Mouse (Mus musculus): ENCODE measurements at regions not wholly inside any gene's neighbourhood (a gene's known extent, or its start where the extent isn't known, plus 50 kb on each side); places are given as distances from the start of the nearest gene placed in this dataset.

GRCm38 (mm10) chr10:118760441-118760840 is 109.6 kb downstream of the Dyrk2 start:
- DNase-seq (ENCODE audit: inconsistent age in 2 of 2, low spot score in 1 of 2), result no peak

GRCm38 (mm10) chr10:118761101-118761868 is 108.7 kb downstream of the Dyrk2 start:
- DNase-seq (ENCODE audit: inconsistent age in 2 of 2, low spot score in 1 of 2), result no peak

- no peak for DNase-seq (ENCODE audit: inconsistent age in 2 of 2, low spot score in 1 of 2)
Observed at GRCm38 (mm10) chr10:118765051-118765450, 105.0 kb downstream of the Dyrk2 start.

- no peak for DNase-seq (ENCODE audit: inconsistent age in 2 of 2, low spot score in 1 of 2)
Observed at GRCm38 (mm10) chr10:118765544-118766441, 104.2 kb downstream of the Dyrk2 start.

GRCm38 (mm10) chr10:118766826-118767225 is 103.2 kb downstream of the Dyrk2 start:
- DNase-seq (ENCODE audit: inconsistent age in 2 of 2, low spot score in 1 of 2), result no peak

GRCm38 (mm10) chr10:118769751-118770150 is 100.3 kb downstream of the Dyrk2 start:
- DNase-seq (ENCODE audit: inconsistent age in 2 of 2, low spot score in 1 of 2), result no peak

- no peak for DNase-seq (ENCODE audit: inconsistent age in 2 of 2, low spot score in 1 of 2)
Observed at GRCm38 (mm10) chr10:118778656-118779055, 91.4 kb downstream of the Dyrk2 start.

- DNase-seq (ENCODE audit: inconsistent age in 2 of 2, low spot score in 1 of 2), result no peak
Observed at GRCm38 (mm10) chr10:118780831-118781569, 89.0 kb downstream of the Dyrk2 start.

- no peak for DNase-seq (ENCODE audit: inconsistent age in 2 of 2, low spot score in 1 of 2)
Observed at GRCm38 (mm10) chr10:118781811-118782232, 88.2 kb downstream of the Dyrk2 start.

- no peak for DNase-seq (ENCODE audit: inconsistent age in 2 of 2, low spot score in 1 of 2)
Observed at GRCm38 (mm10) chr10:118782646-118783045, 87.4 kb downstream of the Dyrk2 start.

GRCm38 (mm10) chr10:118787280-118787690 is 82.7 kb downstream of the Dyrk2 start:
- DNase-seq (ENCODE audit: inconsistent age in 2 of 2, low spot score in 1 of 2), result no peak

- DNase-seq (ENCODE audit: inconsistent age in 2 of 2, low spot score in 1 of 2), result no peak
Observed at GRCm38 (mm10) chr10:118792352-118793100, 77.5 kb downstream of the Dyrk2 start.

GRCm38 (mm10) chr10:118793794-118794193 is 76.2 kb downstream of the Dyrk2 start:
- no peak for DNase-seq (ENCODE audit: inconsistent age in 2 of 2, low spot score in 1 of 2)

GRCm38 (mm10) chr10:118794395-118795060 is 75.5 kb downstream of the Dyrk2 start:
- no peak for DNase-seq (ENCODE audit: inconsistent age in 2 of 2, low spot score in 1 of 2)

- DNase-seq (ENCODE audit: inconsistent age in 2 of 2, low spot score in 1 of 2), result no peak
Observed at GRCm38 (mm10) chr10:118795061-118795407, 75.0 kb downstream of the Dyrk2 start.

GRCm38 (mm10) chr10:118796512-118796911 is 73.5 kb downstream of the Dyrk2 start:
- DNase-seq (ENCODE audit: inconsistent age in 2 of 2, low spot score in 1 of 2), result peak in 1 of 2 experiments; percentile 33

- DNase-seq (ENCODE audit: inconsistent age in 2 of 2, low spot score in 1 of 2), result no peak
Observed at GRCm38 (mm10) chr10:118797256-118797655, 72.8 kb downstream of the Dyrk2 start.

- no peak for DNase-seq (ENCODE audit: inconsistent age in 2 of 2, low spot score in 1 of 2)
Observed at GRCm38 (mm10) chr10:118799767-118800166, 70.2 kb downstream of the Dyrk2 start.

GRCm38 (mm10) chr10:118803922-118804557 is 66.0 kb downstream of the Dyrk2 start:
- DNase-seq (ENCODE audit: inconsistent age in 2 of 2, low spot score in 1 of 2), result no peak

GRCm38 (mm10) chr10:118804574-118804973 is 65.4 kb downstream of the Dyrk2 start:
- DNase-seq (ENCODE audit: inconsistent age in 2 of 2, low spot score in 1 of 2), result peak; percentile 15 to 54
